Mouse (Mus musculus): ENCODE measurements around the gene 5730596B20Rik. TPM values are rescaled to one million over a fixed set of nuclear protein-coding genes. Genes with fewer than 3 reads are reported as not detected.

5730596B20Rik gene
- polyA plus RNA-seq (2012; rRNA removed) = 0.04 TPM in 1 of 2 replicates, not detected in the other

GRCm38 (mm10) chr6:52177061-52177735, at the start of gene 5730596B20Rik:
Gene 5730596B20Rik, plus strand, starts transcription at chr6:52177498.

DNA sequence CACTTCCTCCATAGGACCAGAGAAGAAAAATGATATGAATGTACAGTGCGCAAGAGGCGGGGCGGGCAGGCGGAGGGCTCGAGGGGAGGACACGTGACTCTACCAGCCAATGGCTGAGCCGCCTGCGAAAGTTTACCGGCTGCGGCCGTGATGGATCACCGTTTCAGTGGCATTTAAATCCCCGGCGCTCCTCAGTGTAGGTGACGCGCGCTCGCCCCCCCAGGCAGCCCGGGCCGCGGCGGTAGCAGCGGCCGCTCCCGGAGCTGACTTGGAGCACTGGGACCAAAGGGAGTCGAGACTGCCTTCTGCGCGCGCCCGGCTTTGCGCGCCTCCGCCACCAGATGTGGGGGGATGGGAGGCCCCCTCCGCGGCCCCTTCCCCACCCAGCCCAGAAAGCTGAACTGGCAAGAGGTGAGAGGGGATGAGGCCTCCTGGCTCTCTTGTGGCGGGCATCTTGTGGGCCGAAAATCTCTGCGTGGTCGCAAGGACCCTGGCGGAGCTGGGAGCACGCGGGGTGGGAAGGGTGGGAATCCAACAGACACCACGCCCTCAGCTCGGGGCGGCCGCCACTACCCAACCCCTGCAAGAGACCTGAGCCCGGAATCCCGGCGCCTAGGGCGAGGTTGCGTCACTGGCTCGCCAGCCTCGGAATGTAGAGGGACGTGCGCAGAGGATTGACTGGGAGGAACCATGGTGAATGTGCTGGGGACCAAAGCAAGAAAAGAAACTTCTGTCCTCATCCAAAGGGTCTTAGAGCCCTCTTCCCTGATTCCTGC, 18.8 kb upstream of the 5730596B20Rik start, which contains the start of gene Hoxa1:
Gene Hoxa1 (minus strand): TSS at position 42 of the 776 bp plus-strand sequence.

GRCm38 (mm10) chr6:52164626-52165440, 12.5 kb upstream of the 5730596B20Rik start, which contains the start of gene Hoxa2:
Gene Hoxa2, minus strand, starts transcription at chr6:52164831.

DNA sequence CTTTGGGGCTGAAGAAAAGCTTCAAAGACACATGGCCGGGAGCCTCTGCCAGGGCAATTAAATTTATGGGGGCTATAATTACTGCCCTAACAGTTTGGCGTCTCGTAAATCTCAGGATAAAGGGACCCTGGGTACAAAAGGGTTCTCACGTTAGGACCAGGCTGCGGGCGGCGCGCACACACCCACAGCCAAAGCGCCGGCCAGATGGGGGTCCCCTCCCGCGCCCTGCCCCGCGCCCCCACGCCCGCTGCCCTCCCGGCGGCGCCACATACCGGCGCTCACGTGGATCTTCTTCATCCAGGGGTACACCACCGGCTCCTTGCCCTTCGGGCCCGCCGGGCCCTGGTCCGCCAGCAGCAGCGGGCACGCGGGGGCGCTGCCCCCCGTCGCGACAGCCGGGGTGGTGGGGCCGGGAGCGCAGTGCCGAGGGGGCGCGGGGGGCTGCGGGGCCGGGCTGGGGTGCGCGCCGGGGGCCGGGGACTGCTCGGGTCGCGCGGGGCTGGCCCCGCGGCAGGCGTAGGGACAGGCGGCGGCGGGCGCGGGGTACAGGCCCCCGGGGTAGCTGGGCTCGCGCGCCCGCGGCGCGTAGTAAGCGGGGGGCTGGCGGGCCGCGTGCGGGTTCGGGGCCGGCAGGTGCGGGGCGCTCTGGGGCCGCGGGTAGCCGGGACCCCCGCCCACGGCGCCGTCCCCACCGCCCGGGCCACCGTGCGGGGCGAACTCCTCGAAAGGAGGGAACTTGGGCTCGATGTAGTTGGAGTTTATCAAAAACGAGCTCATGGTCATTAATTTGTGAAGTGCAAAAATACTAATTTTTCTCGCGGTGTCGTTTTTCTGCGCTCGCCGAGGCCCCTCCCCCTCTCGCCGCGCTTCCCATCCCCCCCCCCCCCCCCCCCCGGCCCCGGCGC, 13.9 kb downstream of the 5730596B20Rik start, which contains the start of gene Hoxa4:
Gene Hoxa4 (minus strand): TSS at position 848 of the 905 bp plus-strand sequence.

DNA sequence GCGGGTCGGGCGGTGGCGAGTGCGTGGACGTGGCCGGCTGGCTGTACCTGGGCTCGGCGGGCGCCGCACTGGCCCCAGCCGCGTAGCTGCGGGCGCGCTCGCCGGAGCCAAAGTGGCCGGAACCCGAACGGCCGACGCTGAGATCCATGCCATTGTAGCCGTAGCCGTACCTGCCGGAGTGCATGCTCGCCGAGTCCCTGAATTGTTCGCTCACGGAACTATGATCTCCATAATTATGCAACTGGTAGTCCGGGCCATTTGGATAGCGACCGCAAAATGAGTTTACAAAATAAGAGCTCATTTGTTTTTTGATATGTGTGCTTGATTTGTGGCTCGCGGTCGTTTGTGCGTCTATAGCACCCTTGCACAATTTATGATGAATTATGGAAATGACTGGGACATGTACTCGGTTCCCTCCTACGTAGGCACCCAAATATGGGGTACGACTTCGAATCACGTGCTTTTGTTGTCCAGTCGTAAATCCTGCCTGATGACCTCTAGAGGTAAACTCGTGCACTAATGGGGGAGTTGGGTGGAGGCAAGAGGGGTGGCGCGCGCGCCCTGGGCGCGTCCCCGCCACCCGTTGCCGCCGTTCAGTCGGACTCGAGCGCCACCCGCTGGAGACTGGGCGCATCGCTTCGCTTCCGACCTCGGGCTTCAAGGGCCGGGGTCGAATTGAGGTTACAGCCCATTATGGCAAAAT, 26.9 kb downstream of the 5730596B20Rik start, which contains the start of gene Hoxa5:
Gene Hoxa5 (minus strand): TSS at position 538 of the 703 bp plus-strand sequence.

GRCm38 (mm10) chr6:52208072-52208867, 31.0 kb downstream of the 5730596B20Rik start, which contains the start of gene Hoxa6:
Gene Hoxa6, minus strand, starts transcription at chr6:52208722.

DNA sequence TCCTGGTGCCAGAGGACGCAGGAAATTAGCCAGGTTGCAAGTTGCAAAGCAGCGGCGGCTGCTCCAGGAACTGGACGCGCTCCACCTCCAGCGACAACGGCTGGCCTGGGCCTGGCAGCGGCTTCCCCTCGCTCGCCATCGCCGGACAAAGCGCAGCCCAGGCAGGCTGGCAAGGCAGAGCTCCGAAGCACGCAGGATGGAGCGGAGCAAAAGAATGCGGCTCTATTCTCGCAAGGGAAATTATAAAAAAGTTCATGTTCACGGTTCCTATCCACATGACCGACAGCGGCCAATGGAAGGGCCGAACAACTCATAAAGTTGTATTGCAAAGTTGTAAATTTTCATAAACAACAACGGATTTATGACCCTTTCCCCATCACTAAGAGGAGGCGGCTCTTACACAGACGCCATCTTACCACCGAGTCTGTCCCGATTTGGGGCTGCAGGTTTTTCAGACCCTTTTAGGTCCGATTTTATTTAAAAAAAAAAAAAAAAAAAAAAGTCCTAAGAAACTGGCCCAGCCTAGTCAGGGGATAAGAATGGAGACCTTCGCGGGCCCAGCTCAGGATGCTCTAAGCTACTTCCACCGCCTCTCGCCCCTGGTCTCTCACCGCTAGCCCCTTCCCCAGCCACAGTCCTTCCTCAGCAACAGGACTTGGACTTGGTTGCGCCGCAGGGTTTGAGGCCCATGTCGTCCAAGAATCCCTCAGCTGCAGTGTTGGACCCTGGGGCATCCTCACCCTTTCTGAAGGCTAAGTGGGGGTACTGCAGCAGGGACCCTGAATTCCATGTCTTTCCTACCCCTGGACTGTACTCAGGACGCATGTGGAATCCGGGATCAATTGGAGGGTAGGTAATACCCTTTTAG, 36.1 kb downstream of the 5730596B20Rik start, which contains the start of the genes Hoxa3 and Gm28308:
Gene Hoxa3 (minus strand): TSS at position 218 of the 868 bp plus-strand sequence.
Gene Gm28308 (minus strand): TSS at position 221 of the 868 bp plus-strand sequence.

DNA sequence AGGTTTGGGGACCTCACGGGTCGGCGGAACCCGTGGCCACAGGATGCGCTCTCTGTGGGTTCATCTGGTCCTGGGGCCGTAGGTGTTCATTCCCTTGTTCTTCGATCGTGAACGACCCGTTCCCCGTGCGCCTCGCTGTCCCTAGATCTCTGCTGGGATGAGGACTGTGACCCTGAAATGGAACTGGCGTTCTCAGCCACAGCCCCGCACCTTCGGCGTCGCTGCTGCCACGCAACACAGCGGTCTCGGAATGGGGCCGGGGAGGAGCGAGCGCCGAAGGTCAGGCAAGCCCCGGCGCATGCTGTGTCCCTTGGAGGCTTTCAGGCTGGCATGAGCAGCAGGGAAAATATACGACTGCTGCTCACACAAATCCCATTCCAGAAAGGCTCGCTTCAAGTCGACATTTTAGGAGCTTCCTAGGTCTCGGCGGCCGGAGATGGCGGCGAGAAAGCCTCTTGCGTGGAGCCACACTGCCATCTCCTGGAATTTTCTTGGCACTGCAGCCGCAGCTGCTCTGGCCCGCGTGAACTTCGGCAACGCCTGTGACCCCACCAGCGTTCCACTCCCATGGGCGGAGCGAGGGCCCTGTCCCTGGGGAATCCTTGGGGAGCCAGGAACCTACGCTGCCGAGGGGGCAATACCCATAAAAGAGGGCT, 44.2 kb downstream of the 5730596B20Rik start, which contains the start of gene Hoxa7:
Gene Hoxa7 (minus strand): TSS at position 518 of the 656 bp plus-strand sequence.

Other genes with a start within 250 kb of the 5730596B20Rik start
- gene Skap2, start 164.9 kb upstream of the 5730596B20Rik start, polyA plus RNA-seq (2012; rRNA removed) = 0.99 and 1.1 TPM in 2 replicates
- gene Hoxa1, start 19.2 kb upstream of the 5730596B20Rik start, polyA plus RNA-seq (2012; rRNA removed) = 0.04 and 0.12 TPM in 2 replicates
- gene Hoxa2, start 12.7 kb upstream of the 5730596B20Rik start, polyA plus RNA-seq (2012; rRNA removed) = 2.0 and 2.2 TPM in 2 replicates
- gene Hoxa4, start 14.3 kb downstream of the 5730596B20Rik start, polyA plus RNA-seq (2012; rRNA removed) = 1.9 and 2.3 TPM in 2 replicates
- 3.2 and 8.2 TPM in 2 replicates for gene Hoxa5, start 27.1 kb downstream of the 5730596B20Rik start, polyA plus RNA-seq (2012; rRNA removed)
- 0.19 and 0.26 TPM in 2 replicates for gene Hoxa6, start 31.2 kb downstream of the 5730596B20Rik start, polyA plus RNA-seq (2012; rRNA removed)
- gene Hoxa3, start 35.8 kb downstream of the 5730596B20Rik start, polyA plus RNA-seq (2012; rRNA removed) = 4.5 and 6.0 TPM in 2 replicates
- 0.24 and 0.61 TPM in 2 replicates for gene Gm28308, start 35.8 kb downstream of the 5730596B20Rik start, polyA plus RNA-seq (2012; rRNA removed)
- gene Hoxa7, start 44.4 kb downstream of the 5730596B20Rik start, polyA plus RNA-seq (2012; rRNA removed) = 1.8 and 2.3 TPM in 2 replicates
- 0.15 TPM in 1 of 2 replicates, not detected in the other for gene Hoxa9, start 53.6 kb downstream of the 5730596B20Rik start, polyA plus RNA-seq (2012; rRNA removed)
- not detected in 2 replicates for gene Hoxa10, start 63.4 kb downstream of the 5730596B20Rik start, polyA plus RNA-seq (2012; rRNA removed)
- not detected in 2 replicates for gene Hoxa11, start 68.3 kb downstream of the 5730596B20Rik start, polyA plus RNA-seq (2012; rRNA removed)
- gene Hoxa13, start 83.4 kb downstream of the 5730596B20Rik start, polyA plus RNA-seq (2012; rRNA removed) = not detected in 2 replicates
- not detected in 2 replicates for gene Evx1, start 136.0 kb downstream of the 5730596B20Rik start, polyA plus RNA-seq (2012; rRNA removed)

Data from stomach, adult 2 months (tissue).